Mouse (Mus musculus): ENCODE data around the gene Zfp219.
A peak's percentile ranks its signal among the peaks of the same experiment; 100 is the strongest.

Gene Zfp219

DNA sequence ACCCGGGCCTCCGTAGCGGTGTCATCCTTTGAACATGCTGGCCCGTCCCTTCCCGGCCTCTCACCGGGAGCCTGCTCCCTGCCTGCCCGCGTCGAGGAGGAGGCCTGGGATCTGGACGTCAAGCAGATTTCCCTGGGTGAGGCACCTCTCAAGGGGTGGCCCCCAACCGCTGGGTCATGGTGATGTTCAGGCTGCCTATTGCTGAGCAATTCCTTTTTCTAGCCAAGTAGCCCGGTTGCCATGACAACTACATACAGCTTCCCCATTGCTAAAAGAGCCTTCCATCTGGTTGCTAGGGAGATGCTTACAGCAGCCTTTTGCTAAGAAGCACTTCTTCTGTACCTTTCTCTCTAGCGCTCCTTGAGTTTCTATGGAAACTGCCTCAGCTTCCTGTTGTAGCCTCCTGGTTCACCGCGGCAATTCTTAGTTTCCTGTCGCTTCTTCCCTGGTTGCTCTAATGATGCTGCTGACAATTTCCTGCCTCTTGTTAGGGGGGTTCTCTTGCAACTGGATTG lies 16.5 kb downstream of the Zfp219 start:
- DNase-seq (ENCODE audit: low spot score in 2 of 2): peak; percentile 78 to 89

GRCm38 (mm10) chr14:51997483-51997882 lies 23.1 kb downstream of the Zfp219 start:
- no peak for DNase-seq (ENCODE audit: low spot score in 2 of 2)

DNA sequence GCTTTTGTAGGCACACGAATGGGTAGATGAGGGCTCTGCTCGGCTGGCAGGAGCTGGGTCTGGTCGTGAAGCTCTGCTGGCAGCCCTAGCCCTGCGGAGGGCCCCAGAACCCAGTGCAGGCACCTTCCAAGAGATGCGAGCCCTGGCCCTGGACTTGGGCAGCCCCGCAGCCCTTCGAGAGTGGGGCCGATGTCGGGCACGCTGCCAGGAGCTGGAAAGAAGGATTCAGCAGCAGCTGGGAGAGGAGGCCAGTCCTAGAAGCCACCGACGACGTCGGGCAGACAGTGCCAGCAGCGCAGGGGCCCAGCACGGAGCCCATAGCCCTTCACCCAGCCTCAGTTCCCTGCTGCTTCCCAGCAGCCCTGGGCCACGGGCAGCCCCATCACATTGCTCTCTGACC lies 23.7 kb downstream of the Zfp219 start:
- DNase-seq (ENCODE audit: low spot score in 2 of 2): no peak

- no peak for DNase-seq (ENCODE audit: low spot score in 2 of 2)
These were observed 24.2 kb downstream of the Zfp219 start for GRCm38 (mm10) chr14:51996231-51996841.

DNA sequence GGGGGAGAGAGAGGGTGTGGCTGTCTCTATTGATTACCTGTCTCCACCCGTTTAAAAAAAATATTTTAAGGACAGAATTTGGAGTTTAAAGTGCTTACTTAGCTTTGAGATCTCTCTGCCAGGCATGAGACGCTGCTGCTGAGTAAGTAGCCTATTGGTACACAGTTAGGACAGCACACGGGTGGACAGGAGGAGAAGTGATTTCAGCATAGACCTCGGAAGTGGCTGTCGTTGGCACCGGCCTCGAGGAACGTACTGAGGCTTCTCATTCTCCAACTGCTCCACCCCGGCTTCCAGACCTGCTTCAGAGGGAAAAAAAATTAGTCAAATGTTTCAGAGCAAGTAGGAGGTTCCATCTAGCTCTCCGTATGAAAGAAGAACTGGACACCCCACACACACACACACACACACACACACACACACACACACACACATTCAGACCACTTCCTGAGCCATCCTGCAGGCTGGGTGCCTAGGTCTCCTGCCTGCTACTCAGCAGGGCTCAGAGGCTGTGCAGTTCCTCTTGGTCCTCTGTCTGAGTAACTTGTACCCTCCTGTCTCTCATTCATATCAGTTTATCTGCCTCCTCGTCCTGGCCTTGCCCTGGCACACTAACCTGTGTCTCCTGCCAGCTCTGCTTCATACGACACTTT lies 25.2 kb downstream of the Zfp219 start:
- DNase-seq (ENCODE audit: low spot score in 2 of 2): no peak

DNA sequence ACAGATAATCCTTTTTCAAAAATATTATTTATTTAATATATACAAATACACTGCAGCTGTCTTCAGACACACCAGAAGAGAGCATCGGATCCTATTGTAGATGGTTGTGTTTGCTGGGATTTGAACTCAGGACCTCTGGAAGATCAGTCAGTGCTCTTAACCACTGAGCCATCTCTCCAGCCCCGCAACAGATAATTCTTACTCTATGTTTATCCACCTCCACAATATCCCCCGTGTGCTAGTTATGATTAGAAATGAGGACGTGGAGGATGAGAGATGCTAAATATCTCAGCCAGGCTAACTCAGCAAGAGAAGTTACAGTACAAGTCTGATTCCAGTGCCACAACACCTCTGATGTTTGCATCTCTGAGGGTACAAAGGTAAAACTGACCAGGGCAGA lies 26.1 kb downstream of the Zfp219 start:
- DNase-seq (ENCODE audit: low spot score in 2 of 2): no peak

DNA sequence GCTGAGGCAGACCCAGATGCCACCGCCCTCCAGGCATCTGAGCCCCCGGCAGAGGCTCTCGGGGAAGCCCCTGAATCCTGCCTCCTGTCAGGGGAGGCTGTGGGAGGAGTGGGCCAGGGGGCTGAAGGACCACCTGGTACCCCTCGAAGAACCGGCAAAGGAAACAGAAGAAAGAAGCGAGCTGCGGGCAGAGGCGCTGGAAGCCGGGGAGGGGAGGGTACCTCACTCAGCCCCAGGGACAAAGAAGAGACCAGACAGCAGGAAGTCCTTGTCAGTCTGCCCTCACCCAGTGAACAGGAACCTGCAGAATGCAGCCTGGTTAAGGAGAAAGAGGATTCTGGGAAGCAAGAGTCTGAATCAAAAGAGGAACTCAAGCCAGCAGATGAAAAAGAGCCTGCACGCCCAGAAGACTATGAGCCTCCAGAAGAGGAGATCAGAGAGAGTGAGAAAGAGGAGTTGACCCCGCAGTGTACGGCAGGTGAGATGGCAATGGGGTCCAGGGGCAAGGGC lies 31.0 kb downstream of the Zfp219 start:
- no peak for DNase-seq (ENCODE audit: low spot score in 2 of 2)

DNA sequence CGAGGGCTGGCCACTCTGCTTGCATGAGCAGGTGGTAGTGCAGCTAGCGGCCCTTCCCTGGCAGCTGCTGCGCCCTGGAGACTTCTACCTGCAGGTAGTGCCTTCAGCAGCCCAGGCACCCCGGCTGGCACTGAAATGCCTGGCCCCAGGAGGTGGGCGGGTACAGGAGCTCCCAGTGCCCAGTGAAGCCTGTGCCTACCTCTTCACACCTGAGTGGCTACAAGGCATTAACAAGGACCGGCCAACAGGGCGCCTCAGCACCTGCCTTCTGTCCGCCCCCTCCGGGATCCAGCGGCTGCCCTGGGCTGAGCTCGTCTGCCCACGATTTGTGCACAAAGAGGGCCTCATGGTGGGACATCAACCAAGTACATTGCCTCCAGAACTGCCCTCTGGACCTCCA lies 31.8 kb downstream of the Zfp219 start:
- DNase-seq (ENCODE audit: low spot score in 2 of 2): no peak

DNA sequence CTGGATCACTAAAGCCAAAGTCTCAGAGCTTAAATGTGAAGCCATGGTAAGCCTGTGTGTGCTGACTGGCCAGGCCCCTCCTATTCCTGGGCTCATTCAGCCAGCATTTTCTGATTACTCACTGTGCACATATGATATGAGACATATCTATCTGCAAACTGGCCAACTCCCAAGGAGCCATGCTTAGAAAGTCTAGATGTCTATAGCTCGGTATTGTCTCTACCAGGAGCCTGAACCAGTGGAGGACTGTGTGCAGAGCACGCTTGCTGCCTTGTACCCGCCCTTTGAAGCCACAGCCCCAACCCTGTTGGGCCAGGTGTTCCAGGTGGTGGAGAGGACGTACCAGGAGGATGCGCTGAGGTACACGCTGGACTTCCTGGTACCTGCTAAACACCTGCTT lies 33.4 kb downstream of the Zfp219 start:
- no peak for DNase-seq (ENCODE audit: low spot score in 2 of 2)

- no peak for DNase-seq (ENCODE audit: low spot score in 2 of 2)
These were observed 34.4 kb downstream of the Zfp219 start for GRCm38 (mm10) chr14:51986153-51986505.

DNA sequence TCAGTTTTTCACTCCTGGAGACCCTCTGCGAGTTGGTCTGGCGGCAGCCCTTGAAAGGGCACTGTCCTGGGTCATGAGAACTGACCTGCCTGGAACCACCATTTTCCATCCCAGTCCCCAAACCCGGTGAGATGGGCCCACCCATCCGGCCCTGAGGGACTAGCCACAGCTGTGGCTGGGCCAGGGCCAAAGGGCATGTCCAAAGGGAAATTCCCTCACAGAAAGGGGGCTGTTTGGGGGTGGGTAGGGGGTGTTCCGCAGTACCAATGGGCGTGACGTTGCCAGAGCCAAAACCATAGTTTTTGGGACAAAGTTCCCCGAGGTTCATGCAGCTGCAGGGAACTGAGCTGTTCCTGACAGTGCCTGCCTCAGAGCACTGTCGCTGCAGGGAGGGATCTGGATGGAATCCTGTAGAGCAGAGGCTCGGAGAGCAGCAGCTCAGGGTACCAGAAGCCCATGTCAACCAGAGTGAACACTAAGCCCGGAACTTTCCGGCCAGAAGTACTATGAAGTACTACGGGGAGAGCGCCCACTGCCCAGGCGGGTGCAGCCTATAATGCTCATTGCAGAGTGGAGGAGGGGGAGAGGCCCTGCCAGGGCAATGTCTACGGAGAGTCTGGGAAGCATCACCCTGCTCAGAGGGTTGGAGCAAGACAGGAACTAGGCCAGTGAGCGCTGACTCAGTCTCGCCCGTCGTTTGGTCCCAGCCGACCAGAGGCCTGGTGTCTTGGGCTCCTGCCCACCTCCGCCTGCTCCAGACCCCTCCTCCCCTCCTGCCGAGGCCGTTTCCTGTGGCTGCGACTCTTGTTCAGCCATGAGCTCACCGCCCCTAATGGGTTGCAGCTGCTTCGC lies 35.0 kb downstream of the Zfp219 start:
- peak; percentile 75 to 82 for DNase-seq (ENCODE audit: low spot score in 2 of 2)

DNA sequence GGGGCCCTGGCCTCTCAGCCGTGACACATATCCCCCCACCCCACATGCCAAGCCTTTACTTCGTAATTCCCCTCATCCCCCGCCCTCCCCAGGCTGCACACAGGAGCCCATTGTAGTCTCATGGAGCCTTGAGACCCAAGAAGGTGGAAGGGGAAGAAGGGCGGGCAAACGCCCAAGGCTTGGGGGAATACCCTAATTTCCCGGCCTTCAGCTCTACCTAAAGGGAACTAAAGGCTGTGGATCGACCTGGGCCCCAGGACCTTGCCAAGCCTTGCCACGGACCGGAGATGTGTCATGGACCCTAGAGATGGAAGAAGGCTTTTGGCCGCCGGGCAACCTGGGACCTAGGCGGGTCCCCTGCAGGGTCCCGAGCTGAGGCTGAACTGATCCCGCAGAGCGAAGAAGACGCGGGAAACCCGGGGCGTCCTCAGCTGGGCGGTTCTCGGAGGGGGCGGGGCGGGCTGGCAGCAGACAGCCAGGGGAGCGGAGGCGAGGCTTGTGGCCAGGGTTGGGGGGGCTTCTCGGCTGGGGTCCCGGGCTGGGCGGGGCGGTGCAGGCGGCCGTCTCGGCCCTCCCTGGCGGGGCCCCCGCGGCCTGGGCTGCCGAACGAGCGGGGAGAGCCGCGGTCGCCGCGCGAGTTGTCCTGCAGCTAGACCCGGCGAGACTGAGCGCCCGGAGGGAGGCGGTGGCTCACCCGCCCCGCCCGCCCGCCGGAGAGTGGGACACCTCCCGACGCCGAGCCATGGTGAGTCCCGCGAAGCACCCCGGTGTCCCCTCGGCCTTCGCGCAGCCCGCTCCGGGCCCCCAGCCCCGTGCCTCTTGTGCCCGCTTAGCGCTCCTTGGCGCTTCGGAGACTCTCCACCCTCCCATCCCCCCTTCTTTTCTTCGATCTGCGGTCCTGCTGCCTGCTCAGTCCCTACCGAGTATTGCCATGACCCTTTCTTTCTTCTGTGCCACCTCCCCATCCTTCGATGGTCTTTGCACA lies 36.0 kb downstream of the Zfp219 start, which contains the start of gene Arhgef40:
Arhgef40 (plus strand) TSS at position 473 of the 985 bp plus-strand sequence.
- peak in 1 of 2 experiments; percentile 76 for DNase-seq (ENCODE audit: low spot score in 2 of 2)

DNA sequence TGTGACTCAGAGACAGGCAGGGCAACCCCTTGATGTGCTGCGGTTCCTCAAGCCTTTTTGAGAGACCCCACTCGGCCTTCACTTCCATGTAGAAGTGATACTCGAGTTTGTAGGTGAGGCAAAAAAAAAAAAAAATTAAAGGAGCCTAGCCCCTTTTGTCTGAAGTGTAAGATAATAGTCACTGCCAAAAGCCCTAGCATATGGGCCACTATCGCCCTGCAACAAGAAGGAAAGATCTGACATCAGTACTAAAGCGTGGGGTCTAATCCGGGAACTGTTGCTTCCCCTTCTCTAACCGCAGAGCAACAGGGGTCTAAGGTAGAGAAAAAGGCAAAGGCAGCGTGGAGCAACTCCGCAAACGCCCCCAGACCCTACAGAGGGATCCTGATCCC lies 36.7 kb downstream of the Zfp219 start:
- DNase-seq (ENCODE audit: low spot score in 2 of 2): no peak

DNA sequence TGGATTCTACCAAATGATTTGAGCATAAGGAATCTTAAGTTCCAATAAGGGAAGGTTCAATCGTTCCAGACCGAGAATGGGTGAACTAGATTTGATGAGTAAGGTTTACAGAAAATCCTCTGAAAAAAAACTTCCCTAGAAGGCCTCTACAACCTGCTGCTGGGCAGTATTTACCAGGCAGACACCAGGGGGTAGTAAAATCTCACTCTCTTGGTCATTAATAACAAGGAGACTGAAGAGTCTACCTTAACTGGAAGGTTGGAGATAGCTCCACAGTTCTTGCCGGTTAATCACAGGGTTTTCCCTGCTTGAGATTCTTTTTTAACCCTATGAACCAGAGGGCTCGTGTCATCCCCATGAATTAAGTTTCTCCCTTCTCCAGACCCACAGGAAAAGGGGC lies 37.3 kb downstream of the Zfp219 start:
- no peak for DNase-seq (ENCODE audit: low spot score in 2 of 2)

DNA sequence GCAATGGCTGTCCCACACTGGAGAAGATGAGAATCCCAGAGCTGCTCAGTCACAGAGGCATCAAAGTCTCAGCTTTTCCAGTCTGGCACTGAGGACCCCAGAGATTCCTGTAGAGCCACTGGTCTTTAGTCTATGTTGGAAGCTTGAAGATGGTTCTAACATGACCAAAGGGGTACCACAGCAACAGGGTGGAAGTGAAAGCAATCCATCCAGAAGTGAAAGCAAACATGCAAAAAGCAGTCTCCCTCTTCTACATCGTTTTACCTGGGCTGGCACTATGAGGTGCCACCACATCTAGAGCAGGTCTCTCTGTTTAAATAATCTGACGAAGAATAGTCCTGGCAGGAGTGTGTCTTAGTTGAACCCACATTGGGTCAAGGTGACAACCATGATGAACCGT lies 41.3 kb downstream of the Zfp219 start:
- no peak for DNase-seq (ENCODE audit: low spot score in 2 of 2)

DNA sequence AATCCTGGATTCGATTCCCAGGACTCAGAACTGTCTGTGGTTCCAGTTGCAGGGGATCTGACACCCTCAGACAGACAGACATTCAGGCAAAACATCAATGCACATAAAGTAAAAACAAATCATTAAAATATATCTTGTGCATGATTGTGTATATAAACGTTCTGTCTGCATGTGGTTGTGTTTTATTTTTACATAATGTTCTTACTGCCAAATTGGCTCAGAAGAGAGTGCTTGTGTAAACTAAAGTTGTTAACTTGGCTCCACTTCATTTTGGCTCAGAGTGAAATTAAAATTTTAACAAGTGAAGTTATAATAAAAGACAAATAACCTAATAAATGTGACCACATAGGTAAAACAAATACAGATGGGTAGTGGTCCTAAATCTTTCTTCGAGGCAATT lies 53.1 kb downstream of the Zfp219 start:
- no peak for DNase-seq (ENCODE audit: low spot score in 2 of 2)

DNA sequence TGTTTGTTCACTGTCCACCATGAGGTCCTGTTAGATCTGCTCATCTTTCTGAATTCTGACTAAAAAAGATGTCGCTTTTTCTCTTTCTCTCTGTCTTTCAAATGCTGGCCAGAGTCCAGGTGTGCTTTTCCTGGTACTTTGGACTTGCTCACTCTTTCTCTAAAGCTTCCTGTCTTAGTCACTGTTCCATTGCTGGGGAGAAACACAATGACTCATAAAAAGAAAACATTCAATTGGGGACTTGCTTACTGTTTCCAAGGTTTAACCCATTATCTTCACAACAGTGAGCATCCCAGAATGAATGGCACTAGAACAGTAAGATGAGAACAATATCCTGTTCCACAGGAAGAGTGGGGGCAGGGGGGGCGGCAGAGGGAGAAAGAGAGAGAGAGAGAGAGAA lies 60.2 kb downstream of the Zfp219 start:
- no peak for DNase-seq (ENCODE audit: low spot score in 2 of 2)
